Mouse (Mus musculus): ENCODE results near the gene Tnnt1. TPM values are rescaled to one million over a fixed set of nuclear protein-coding genes. Genes with fewer than 3 reads are reported as not detected.
A peak's percentile ranks its signal among the peaks of the same experiment; 100 is the strongest.

The Tnnt1 gene
- polyA plus RNA-seq, 1 experiment from 2014 or later: 18.6 TPM

DNA sequence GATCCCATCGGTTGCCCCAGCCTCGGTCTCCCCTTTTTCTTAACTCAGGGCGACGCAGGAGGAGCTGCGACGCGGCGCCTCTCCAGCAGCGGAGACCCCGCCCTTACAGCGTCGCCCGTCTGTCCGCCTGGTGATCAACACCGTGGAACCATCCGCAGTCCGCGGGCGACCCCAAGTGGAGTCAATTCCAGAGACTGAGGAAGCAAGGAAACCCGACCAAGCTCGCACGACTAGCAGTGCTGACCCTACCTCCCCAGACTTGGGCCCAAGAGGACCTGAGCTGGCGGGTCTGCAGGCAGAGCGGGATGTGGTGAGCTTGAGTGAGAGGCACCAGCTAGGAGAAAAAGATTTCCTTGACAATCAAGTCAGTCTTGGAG is 45.0 kb downstream of the Tnnt1 start:
- peaks cover 4% of the 10 kb centered on the region; the same call in 1 of the 2 replicates for H3K4me1 ChIP-seq (replicated peaks; ENCODE audit: control insufficient read depth, insufficient read depth, low read length)
- peak overlapping the region; percentile 94 for H3K4me2 ChIP-seq (ENCODE audit: low read length)
- peaks cover 35% of the 10 kb centered on the region for H3K27me3 ChIP-seq (replicated peaks; ENCODE audit: control insufficient read depth, insufficient read depth, low read length)
- peak overlapping the region; percentile 27; the same call in 1 of the 2 replicates for H3K9ac ChIP-seq (ENCODE audit: low read length)
- no peaks in the 10 kb centered on the region for H3K9me3 ChIP-seq (ENCODE audit: control insufficient read depth, low read length)
- under 1% methylated on average over 24 of the region's 24 CpGs for WGBS
- no peaks in the 10 kb centered on the region for H3K36me3 ChIP-seq (ENCODE audit: control insufficient read depth, insufficient read depth, low read length)
- H3K27ac ChIP-seq (ENCODE audit: low read depth): no peak overlapping the region
- ATAC-seq (replicated peaks; ENCODE audit: low FRiP score, low TSS enrichment, low read depth): peak; percentile 84
- H3K4me3 ChIP-seq (ENCODE audit: low read depth, low read length): peak overlapping the region; percentile 44
- DNase-seq (ENCODE audit: low spot score): peak; percentile 92

DNA sequence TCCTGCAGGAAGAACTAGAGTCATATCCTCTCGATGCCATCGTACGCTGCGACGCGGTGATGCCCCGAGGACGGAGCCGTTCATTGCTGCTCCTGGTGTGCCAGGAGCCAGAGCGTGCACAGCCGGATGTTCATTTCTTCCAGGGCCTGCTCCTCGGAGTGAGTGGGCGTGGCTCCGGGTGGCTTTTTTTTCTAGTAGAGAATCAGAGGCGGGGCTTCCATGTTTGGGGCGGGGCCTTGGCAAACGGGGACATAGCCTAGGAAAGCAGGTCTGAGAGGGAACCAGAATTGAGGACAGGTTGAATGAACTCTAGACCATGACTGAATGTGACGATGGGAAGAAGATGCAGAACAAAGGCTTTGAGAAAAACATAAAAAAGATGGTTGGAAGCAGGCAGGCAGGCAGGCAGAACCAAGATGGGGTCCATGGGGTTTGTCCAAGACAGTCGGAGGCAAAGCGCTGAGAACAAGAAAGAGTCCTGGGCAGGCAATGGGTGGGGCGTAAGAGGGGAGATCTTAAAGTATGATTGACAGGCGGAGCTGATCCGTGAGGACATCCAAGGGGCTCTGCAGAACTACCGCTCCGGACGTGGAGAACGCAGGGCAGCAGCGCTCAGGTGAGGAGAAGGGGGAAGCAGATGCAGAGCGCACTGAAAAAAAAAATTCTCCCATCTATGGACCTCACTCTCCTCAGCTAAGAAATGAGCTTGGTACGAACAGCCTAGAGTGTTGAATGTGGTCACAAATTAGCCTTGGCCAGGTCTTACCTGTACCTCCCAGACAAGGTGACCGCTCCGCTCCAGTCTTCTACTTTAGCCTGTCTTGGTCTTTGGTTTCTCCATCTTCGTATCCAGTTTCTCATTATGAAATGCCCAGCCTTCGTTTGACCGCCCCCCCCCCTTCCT is 45.7 kb downstream of the Tnnt1 start:
- Histone ChIP-seq H3K9ac (ENCODE audit: low read length) (peak overlapping the region; percentile 27; the same call in 1 of the 2 replicates), H3K27ac (ENCODE audit: low read depth) (no peak overlapping the region), H3K4me3 (ENCODE audit: low read depth, low read length) (peak overlapping the region; percentile 44), H3K4me2 (ENCODE audit: low read length) (peak overlapping the region; percentile 94), H3K9me3 (ENCODE audit: control insufficient read depth, low read length) (no peaks in the 10 kb centered on the region), H3K4me1 (replicated peaks; ENCODE audit: control insufficient read depth, insufficient read depth, low read length) (peaks cover 4% of the 10 kb centered on the region; the same call in 1 of the 2 replicates), H3K27me3 (replicated peaks; ENCODE audit: control insufficient read depth, insufficient read depth, low read length) (peaks cover 35% of the 10 kb centered on the region), H3K36me3 (ENCODE audit: control insufficient read depth, insufficient read depth, low read length) (no peaks in the 10 kb centered on the region)
- ATAC-seq (replicated peaks; ENCODE audit: low FRiP score, low TSS enrichment, low read depth) (peak; percentile 64), DNase-seq (ENCODE audit: low spot score) (peak; percentile 86)
- 2% methylated on average over 35 of the region's 35 CpGs for WGBS

DNA sequence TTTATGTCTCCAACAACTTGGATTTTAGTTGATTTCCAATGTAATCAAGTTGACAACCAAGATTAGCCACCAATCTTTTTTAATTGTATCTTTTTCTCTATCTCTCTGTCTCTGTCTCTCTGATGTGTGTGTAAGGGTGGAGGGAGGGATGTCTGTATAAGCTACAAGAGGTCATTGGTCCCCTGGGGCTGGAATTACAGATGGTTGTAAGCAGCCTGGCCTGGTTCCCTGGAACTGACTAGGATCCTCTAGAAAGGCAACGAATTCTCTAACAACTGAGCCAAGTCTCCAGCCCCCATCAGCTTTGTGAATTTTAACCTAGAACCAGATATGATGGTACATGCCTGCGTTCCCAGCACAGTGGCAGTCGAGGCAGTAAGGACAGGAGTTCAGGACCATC is 48.4 kb downstream of the Tnnt1 start:
- Histone ChIP-seq H3K27me3 (replicated peaks; ENCODE audit: control insufficient read depth, insufficient read depth, low read length) (peaks cover 16% of the 10 kb centered on the region), H3K9ac (ENCODE audit: low read length) (no peak overlapping the region), H3K4me3 (ENCODE audit: low read depth, low read length) (no peak overlapping the region), H3K4me2 (ENCODE audit: low read length) (no peak overlapping the region), H3K36me3 (ENCODE audit: control insufficient read depth, insufficient read depth, low read length) (no peaks in the 10 kb centered on the region), H3K4me1 (replicated peaks; ENCODE audit: control insufficient read depth, insufficient read depth, low read length) (peaks cover 4% of the 10 kb centered on the region; the same call in 1 of the 2 replicates), H3K9me3 (ENCODE audit: control insufficient read depth, low read length) (no peaks in the 10 kb centered on the region), H3K27ac (ENCODE audit: low read depth) (no peak overlapping the region)
- DNase-seq (ENCODE audit: low spot score): no peak
- ATAC-seq (replicated peaks; ENCODE audit: low FRiP score, low TSS enrichment, low read depth): no peak
- WGBS: 77% methylated on average over 3 of the region's 3 CpGs

DNA sequence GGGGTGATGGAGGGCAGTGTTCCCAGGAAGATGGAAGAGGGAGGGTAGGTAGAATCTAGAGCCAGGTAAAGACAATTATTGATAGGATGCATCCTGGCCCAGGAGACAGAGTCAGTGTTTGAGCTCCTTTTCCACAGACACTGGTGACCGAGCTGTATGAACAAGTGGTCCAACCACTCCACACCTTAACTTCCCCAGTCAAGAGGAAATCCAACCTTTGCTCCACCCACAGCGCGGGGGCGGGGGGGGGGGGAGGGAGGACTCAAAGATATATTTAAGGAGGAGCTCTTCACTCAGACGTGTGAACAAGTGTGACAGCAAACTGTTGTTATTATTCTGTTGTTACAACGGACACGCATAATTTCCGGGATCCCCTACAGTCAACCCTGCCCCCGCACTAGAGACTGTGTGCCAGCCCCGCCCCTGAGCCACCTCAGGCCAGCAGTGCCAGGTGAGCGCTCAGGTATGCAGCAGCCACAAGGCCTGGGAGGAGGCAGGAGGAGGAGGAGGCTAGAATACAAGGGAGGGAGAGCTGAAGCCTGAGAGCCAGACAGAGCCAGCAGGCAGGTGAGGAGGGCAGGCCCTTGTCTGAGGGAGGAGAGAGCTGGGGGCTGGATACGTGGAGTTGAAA is 51.9 kb downstream of the Tnnt1 start:
- Histone ChIP-seq H3K4me1 (replicated peaks; ENCODE audit: control insufficient read depth, insufficient read depth, low read length) (no peaks in the 10 kb centered on the region), H3K4me2 (ENCODE audit: low read length) (peak overlapping the region; percentile 7; the same call in 1 of the 2 replicates), H3K27me3 (replicated peaks; ENCODE audit: control insufficient read depth, insufficient read depth, low read length) (no peaks in the 10 kb centered on the region), H3K36me3 (ENCODE audit: control insufficient read depth, insufficient read depth, low read length) (no peaks in the 10 kb centered on the region), H3K9ac (ENCODE audit: low read length) (no peak overlapping the region), H3K4me3 (ENCODE audit: low read depth, low read length) (no peak overlapping the region), H3K9me3 (ENCODE audit: control insufficient read depth, low read length) (no peaks in the 10 kb centered on the region), H3K27ac (ENCODE audit: low read depth) (no peak overlapping the region)
- WGBS: 12% methylated on average over 10 of the region's 12 CpGs
- DNase-seq (ENCODE audit: low spot score) (no peak), ATAC-seq (replicated peaks; ENCODE audit: low FRiP score, low TSS enrichment, low read depth) (peak; percentile 72)

DNA sequence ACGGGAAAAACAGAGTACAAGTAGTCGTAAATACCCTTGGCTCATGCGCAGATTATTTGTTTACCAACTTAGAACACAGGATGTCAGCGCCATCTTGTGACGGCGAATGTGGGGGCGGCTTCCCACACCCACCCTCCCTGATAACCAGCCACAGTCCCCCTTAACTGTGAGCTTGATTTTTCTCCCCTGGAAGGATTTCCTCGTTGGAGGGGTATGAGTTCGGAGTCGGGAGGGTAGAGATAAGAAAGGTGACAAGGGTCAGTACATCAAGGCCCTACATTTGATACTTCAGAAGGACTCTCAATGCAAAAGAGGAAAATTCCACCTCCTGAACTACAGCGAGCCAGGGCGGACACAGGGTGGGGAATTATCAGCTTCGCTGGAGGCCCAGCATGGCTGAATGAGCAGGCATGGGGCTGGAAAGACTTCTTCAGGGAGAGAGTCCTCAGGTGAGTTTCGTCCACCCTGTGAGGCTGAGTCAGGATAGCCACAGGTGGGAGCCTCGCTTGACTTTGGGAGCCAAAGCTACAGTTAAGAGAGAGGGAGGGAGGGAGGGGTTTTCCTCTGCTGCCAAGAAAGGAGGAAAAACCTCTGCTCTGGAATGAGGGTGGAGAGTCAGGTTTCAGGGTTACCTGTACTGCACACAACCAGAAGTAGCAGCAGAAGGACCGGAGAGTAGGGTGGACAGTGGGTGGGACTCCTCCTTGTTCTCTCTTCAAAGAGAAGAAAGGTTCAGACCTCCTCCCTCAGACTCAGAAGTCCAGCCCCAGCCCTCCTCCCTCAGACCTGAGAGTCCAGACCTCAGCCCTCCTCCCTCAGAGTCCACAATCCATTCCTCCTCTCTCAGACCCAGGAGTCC is 55.4 kb downstream of the Tnnt1 start, which contains the start of gene Eps8l1:
TSS of gene Eps8l1 (plus strand) at position 99 of the 859 bp plus-strand sequence.
- peak within 1 kb of the TSS; percentile 12; the same call in 1 of the 2 replicates for H3K4me3 ChIP-seq (ENCODE audit: low read depth, low read length)
- H3K4me2 ChIP-seq (ENCODE audit: low read length): peak within 1 kb of the TSS; percentile 18
- no peak for DNase-seq (ENCODE audit: low spot score)
- no peaks in the 10 kb centered on the region for H3K27me3 ChIP-seq (replicated peaks; ENCODE audit: control insufficient read depth, insufficient read depth, low read length)
- no peak within 1 kb of the TSS for H3K27ac ChIP-seq (ENCODE audit: low read depth)
- H3K36me3 ChIP-seq (ENCODE audit: control insufficient read depth, insufficient read depth, low read length): no peaks in the 10 kb centered on the region
- H3K4me1 ChIP-seq (replicated peaks; ENCODE audit: control insufficient read depth, insufficient read depth, low read length): no peaks in the 10 kb centered on the region
- peak; percentile 23 for ATAC-seq (replicated peaks; ENCODE audit: low FRiP score, low TSS enrichment, low read depth)
- H3K9ac ChIP-seq (ENCODE audit: low read length): no peak within 1 kb of the TSS
- 62% methylated on average over 13 of the region's 16 CpGs for WGBS
- H3K9me3 ChIP-seq (ENCODE audit: control insufficient read depth, low read length): no peaks in the 10 kb centered on the region

Other genes with a start within 250 kb of the Tnnt1 start
- not detected in 2 replicates for gene Ncr1, start 178.7 kb downstream of the Tnnt1 start, polyA plus RNA-seq (2014; fragmentation: Nextera tagmentation; extraction: Ambion mirVana)
- gene Gp6, start 118.6 kb downstream of the Tnnt1 start, polyA plus RNA-seq (2014; fragmentation: Nextera tagmentation; extraction: Ambion mirVana): 0.30 and 0.31 TPM in 2 replicates
- 34.5 and 38.3 TPM in 2 replicates for gene Rdh13, start 70.7 kb downstream of the Tnnt1 start, polyA plus RNA-seq (2014; fragmentation: Nextera tagmentation; extraction: Ambion mirVana)
- 1.7 and 5.2 TPM in 2 replicates for gene Eps8l1, start 55.7 kb downstream of the Tnnt1 start, polyA plus RNA-seq (2014; fragmentation: Nextera tagmentation; extraction: Ambion mirVana)
- 53.4 and 58.7 TPM in 2 replicates for gene Ppp1r12c, start 14.7 kb downstream of the Tnnt1 start, polyA plus RNA-seq (2014; fragmentation: Nextera tagmentation; extraction: Ambion mirVana)
- gene Tnni3, start 7.8 kb upstream of the Tnnt1 start, polyA plus RNA-seq (2014; fragmentation: Nextera tagmentation; extraction: Ambion mirVana): 1.5 and 1.7 TPM in 2 replicates
- 0.57 and 0.77 TPM in 2 replicates for gene Dnaaf3, start 16.1 kb upstream of the Tnnt1 start, polyA plus RNA-seq (2014; fragmentation: Nextera tagmentation; extraction: Ambion mirVana)
- gene Syt5, start 31.2 kb upstream of the Tnnt1 start, polyA plus RNA-seq (2014; fragmentation: Nextera tagmentation; extraction: Ambion mirVana): 5.6 and 6.7 TPM in 2 replicates
- not detected in 2 replicates for gene Ptprh, start 87.7 kb upstream of the Tnnt1 start, polyA plus RNA-seq (2014; fragmentation: Nextera tagmentation; extraction: Ambion mirVana)
- gene Tmem86b, start 115.0 kb upstream of the Tnnt1 start, polyA plus RNA-seq (2014; fragmentation: Nextera tagmentation; extraction: Ambion mirVana): 2.5 and 3.8 TPM in 2 replicates
- gene Ppp6r1, start 142.6 kb upstream of the Tnnt1 start, polyA plus RNA-seq (2014; fragmentation: Nextera tagmentation; extraction: Ambion mirVana): 7.3 and 8.5 TPM in 2 replicates
- 102 and 105 TPM in 2 replicates for gene Hspbp1, start 168.7 kb upstream of the Tnnt1 start, polyA plus RNA-seq (2014; fragmentation: Nextera tagmentation; extraction: Ambion mirVana)
- 1.7 and 1.9 TPM in 2 replicates for gene Brsk1, start 174.2 kb upstream of the Tnnt1 start, polyA plus RNA-seq (2014; fragmentation: Nextera tagmentation; extraction: Ambion mirVana)
- gene Tmem150b, start 208.9 kb upstream of the Tnnt1 start, polyA plus RNA-seq (2014; fragmentation: Nextera tagmentation; extraction: Ambion mirVana): 0.66 and 0.85 TPM in 2 replicates
- 63.6 and 66.9 TPM in 2 replicates for gene Kmt5c, start 223.7 kb upstream of the Tnnt1 start, polyA plus RNA-seq (2014; fragmentation: Nextera tagmentation; extraction: Ambion mirVana)
- gene Cox6b2, start 236.7 kb upstream of the Tnnt1 start, polyA plus RNA-seq (2014; fragmentation: Nextera tagmentation; extraction: Ambion mirVana): 54.1 and 61.8 TPM in 2 replicates

All from intestine, embryonic 14.5 days (tissue).